Mouse (Mus musculus) E14TG2a.4 (cell line): ENCODE measurements around the gene Dnali1.

Experiments
- CTCF ChIP-seq: conservative IDR thresholded peaks from 2 replicates; pipeline ENCODE4 v1.5.1; 2014; ENCODE audit warnings: low read length
- NANOG ChIP-seq: IDR thresholded peaks from 2 replicates; pipeline ENCODE4 v1.6.1; 2014; ENCODE audit warnings: borderline replicate concordance, low read length, mixed read lengths
- POU5F1 ChIP-seq: IDR thresholded peaks from 2 replicates; pipeline ENCODE4 v1.6.1; 2014; ENCODE audit warnings: low read length, borderline replicate concordance

DNA sequence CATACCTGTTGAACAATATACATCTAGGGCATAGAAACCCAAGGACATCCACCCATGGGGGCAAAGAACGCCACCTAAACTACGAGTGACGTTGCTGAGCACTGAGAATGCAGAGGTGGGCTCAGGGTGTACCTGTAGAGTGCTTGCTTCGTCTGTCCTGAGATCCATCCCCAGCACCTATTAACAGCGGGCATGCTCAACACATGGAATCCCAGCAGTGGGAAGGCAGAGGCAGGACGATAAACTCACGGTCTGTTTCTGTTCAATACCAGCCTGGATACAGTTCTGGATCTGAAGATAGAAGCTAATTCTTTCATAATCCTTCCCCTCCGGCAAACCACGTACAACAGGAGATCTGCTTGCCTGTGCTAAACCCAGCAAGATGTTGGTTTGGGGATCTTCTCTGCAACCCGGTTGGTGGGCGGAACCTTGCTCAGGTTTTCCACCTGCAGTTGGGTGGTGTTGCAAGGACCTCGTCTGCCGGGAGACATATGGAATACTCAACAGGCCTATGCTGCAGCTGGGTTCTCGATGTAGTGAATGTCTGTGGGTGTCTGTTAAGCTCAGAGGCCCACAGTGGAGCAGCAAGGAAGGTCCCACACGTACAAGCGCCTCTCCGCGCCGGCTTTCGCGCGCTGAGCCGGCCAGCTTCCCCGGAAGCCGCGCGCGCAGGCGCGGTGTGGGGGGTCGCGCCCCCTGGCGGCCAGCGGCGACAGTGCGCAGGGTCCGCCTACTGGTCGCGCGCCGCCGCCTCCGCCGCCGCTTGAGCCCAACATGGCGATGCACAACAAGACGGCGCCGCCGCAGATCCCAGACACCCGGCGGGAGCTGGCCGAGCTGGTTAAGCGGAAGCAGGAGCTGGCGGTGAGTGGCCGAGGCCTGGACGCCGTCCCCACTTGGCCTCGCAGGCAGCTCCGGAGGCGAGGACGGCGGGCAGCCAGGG lies 19.2 kb upstream of the Dnali1 start, which contains the start of gene Meaf6:
- no peak for TF ChIP-seq CTCF
- TF ChIP-seq NANOG, result no peak
- no peak for TF ChIP-seq POU5F1
